Mouse (Mus musculus) liver, postnatal 0 days (tissue): ENCODE measurements around the gene Anp32a.

Source experiments
- CTCF ChIP-seq: sonication (generic); IDR thresholded peaks from 2 replicates; pipeline ENCODE4 v1.5.1; 2016; ENCODE audit warnings: antibody characterized with exemption, low read depth
- EP300 ChIP-seq: IDR thresholded peaks from 2 replicates; pipeline ENCODE4 v1.6.1; 2016; ENCODE audit warnings: antibody characterized with exemption, low read depth, mild to moderate bottlenecking

GRCm38 (mm10) chr9:62347201-62347600, 6.1 kb downstream of the Anp32a start:
- no peak for TF ChIP-seq CTCF
- no peak for TF ChIP-seq EP300
